Comparison of ENCODE assay signal across 8 mouse cellular contexts in genomic region chr12:102284267-102284610, GRCm38 (mm10). TPM values are rescaled to one million over a fixed set of nuclear protein-coding genes. Genes with fewer than 3 reads are reported as not detected.
DNase-seq lines count a peak whose midpoint lies in the region; ATAC-seq and TF ChIP-seq lines count a peak whose summit lies in the region.

No protein-coding gene starts in this region.

- no peaks in the 10 kb centered on the region for H3K36me3 ChIP-seq in lung, embryonic 14.5 days (ENCODE audit: insufficient read depth)
- H3K36me3 ChIP-seq in forebrain, embryonic 12.5 days (replicated peaks): no peaks in the 10 kb centered on the region
- no peaks in the 10 kb centered on the region for H3K36me3 ChIP-seq in limb, embryonic 13.5 days
- no peaks in the 10 kb centered on the region for H3K36me3 ChIP-seq in neural tube, embryonic 13.5 days

- no peak for TF ChIP-seq CTCF in lung, embryonic 14.5 days (IDR thresholded peaks at IDR 0.05; ENCODE audit: low read depth)

- DNase-seq in lung, embryonic 14.5 days: no peak
- no peak for DNase-seq in lung, postnatal 10 days
- no peak for DNase-seq in ovary, postnatal 36 days (ENCODE audit: low spot score)
- DNase-seq in right cerebral cortex, postnatal 4 days: no peak
- DNase-seq in layer of hippocampus, adult 8-10 months (ENCODE audit: low spot score in 2 of 2): no peak

- ATAC-seq in lung, embryonic 14.5 days (ENCODE audit: insufficient read depth): no peak
- no peak for ATAC-seq in forebrain, embryonic 12.5 days (ENCODE audit: low FRiP score)
- no peak for ATAC-seq in limb, embryonic 13.5 days (ENCODE audit: low FRiP score, low read depth)
- no peak; the same call in 1 of the 2 replicates for ATAC-seq in neural tube, embryonic 13.5 days (ENCODE audit: low read depth)

- H3K4me1 ChIP-seq in lung, embryonic 14.5 days (ENCODE audit: insufficient read depth): peaks cover 45% of the 10 kb centered on the region
- peaks cover 20% of the 10 kb centered on the region for H3K4me1 ChIP-seq in forebrain, embryonic 12.5 days
- H3K4me1 ChIP-seq in limb, embryonic 13.5 days: peaks cover 31% of the 10 kb centered on the region
- H3K4me1 ChIP-seq in neural tube, embryonic 13.5 days (replicated peaks): peaks cover 63% of the 10 kb centered on the region

- peak overlapping the region; percentile 62 for H3K4me3 ChIP-seq in lung, embryonic 14.5 days (ENCODE audit: low read depth, low read length)
- H3K4me3 ChIP-seq in forebrain, embryonic 12.5 days (replicated peaks): peak overlapping the region; percentile 56; the same call in 1 of the 2 replicates
- H3K4me3 ChIP-seq in limb, embryonic 13.5 days: peak overlapping the region; percentile 64
- H3K4me3 ChIP-seq in neural tube, embryonic 13.5 days: peak overlapping the region; percentile 54

- no peaks in the 10 kb centered on the region for H3K9me3 ChIP-seq in lung, embryonic 14.5 days (ENCODE audit: low read depth, low read length)
- no peaks in the 10 kb centered on the region for H3K9me3 ChIP-seq in forebrain, embryonic 12.5 days
- H3K9me3 ChIP-seq in limb, embryonic 13.5 days: no peaks in the 10 kb centered on the region
- no peaks in the 10 kb centered on the region for H3K9me3 ChIP-seq in neural tube, embryonic 13.5 days

- H3K27me3 ChIP-seq in lung, embryonic 14.5 days (ENCODE audit: insufficient read depth, low read length): no peaks in the 10 kb centered on the region
- peaks cover 49% of the 10 kb centered on the region for H3K27me3 ChIP-seq in forebrain, embryonic 12.5 days
- H3K27me3 ChIP-seq in limb, embryonic 13.5 days: peaks cover 14% of the 10 kb centered on the region; the same call in 1 of the 2 replicates
- peaks cover 16% of the 10 kb centered on the region for H3K27me3 ChIP-seq in neural tube, embryonic 13.5 days

- 6% methylated on average over 9 of the region's 9 CpGs for WGBS in lung, embryonic 14.5 days
- WGBS in forebrain, embryonic 12.5 days: 33% methylated on average over 9 of the region's 9 CpGs
- 31% methylated on average over 9 of the region's 9 CpGs for WGBS in limb, embryonic 13.5 days
- 33% methylated on average over 9 of the region's 9 CpGs for WGBS in neural tube, embryonic 13.5 days

- H3K9ac ChIP-seq in lung, embryonic 14.5 days: peak overlapping the region; percentile 83
- no peak overlapping the region for H3K9ac ChIP-seq in forebrain, embryonic 12.5 days
- peak overlapping the region; percentile 85; the same call in 1 of the 2 replicates for H3K9ac ChIP-seq in limb, embryonic 13.5 days
- no peak overlapping the region for H3K9ac ChIP-seq in neural tube, embryonic 13.5 days

- H3K4me2 ChIP-seq in lung, embryonic 14.5 days: peak overlapping the region; percentile 92
- peak overlapping the region; percentile 96 for H3K4me2 ChIP-seq in forebrain, embryonic 12.5 days
- peak overlapping the region; percentile 94 for H3K4me2 ChIP-seq in limb, embryonic 13.5 days (replicated peaks)
- H3K4me2 ChIP-seq in neural tube, embryonic 13.5 days: peak overlapping the region; percentile 95

- H3K27ac ChIP-seq in lung, embryonic 14.5 days (ENCODE audit: low read depth): no peak overlapping the region
- no peak overlapping the region for H3K27ac ChIP-seq in forebrain, embryonic 12.5 days
- no peak overlapping the region for H3K27ac ChIP-seq in limb, embryonic 13.5 days
- no peak overlapping the region for H3K27ac ChIP-seq in neural tube, embryonic 13.5 days (replicated peaks)

RNA-seq across cellular contexts. Expression of gene Rin3, which starts 1.4 kb away (rescaled TPM):
- 14.3 and 15.4 TPM in 2 replicates for polyA plus RNA-seq in lung, embryonic 14.5 days (2014; fragmentation: Nextera tagmentation; extraction: Ambion mirVana)
- 2.2 and 2.9 TPM in 2 replicates for polyA plus RNA-seq in forebrain, embryonic 12.5 days (2016; fragmentation: Nextera tagmentation; extraction: Ambion mirVana)
- 6.9 and 7.1 TPM in 2 replicates for polyA plus RNA-seq in limb, embryonic 13.5 days (2015; fragmentation: Nextera tagmentation; extraction: Ambion mirVana)
- 4.6 and 5.7 TPM in 2 replicates for polyA plus RNA-seq in neural tube, embryonic 13.5 days (2015; fragmentation: Nextera tagmentation; extraction: Ambion mirVana)
- 1 to 10 TPM; 3.3 to 7.1 (median 4.8) TPM for total RNA-seq in layer of hippocampus, adult 8-10 months (2022)

Comparison
In these comparisons a context has a peak if more than half of its experiments do, and no peak if none do; other contexts are left out.
1. H3K9ac ChIP-seq: peak in lung, embryonic 14.5 days (single experiment) and limb, embryonic 13.5 days (single experiment); none in forebrain, embryonic 12.5 days (single experiment) and neural tube, embryonic 13.5 days (single experiment).
2. Peak in every context shown above with its lines, with median percentiles within 50 percentile points of each other: H3K4me2 ChIP-seq and H3K4me3 ChIP-seq.